Mouse (Mus musculus) erythroblast, adult 5-6 weeks (primary cell): ENCODE measurements around the gene Lrrc34. TPM values are rescaled to one million over a fixed set of nuclear protein-coding genes. Genes with fewer than 3 reads are reported as not detected.

Source experiments
- ATAC-seq: replicated peaks from 2 replicates; pipeline ENCODE4 v1.8.0; 2016; ENCODE audit warnings: moderate number of reproducible peaks, mild to moderate bottlenecking, moderate TSS enrichment, inconsistent platforms; ENCODE audit not compliant: poor library complexity, low FRiP score, severe bottlenecking
- total RNA-seq, 2 experiments: library from RNA; stranded (forward) in 1 of 2; stranded (reverse) in 1 of 2; fragments of 150-400 nt in 1 of 2; fragments of 200-764, 138-1000 nt in 1 of 2; gene quantifications; 2 replicates each; pipeline versions ENCODE4 v1.2.3 to v1.2.4; 2015 to 2017; ENCODE audit warnings: low replicate concordance in 2 of 2

The Lrrc34 gene
- total RNA-seq, 2 experiments from 2014 or later: not detected

DNA sequence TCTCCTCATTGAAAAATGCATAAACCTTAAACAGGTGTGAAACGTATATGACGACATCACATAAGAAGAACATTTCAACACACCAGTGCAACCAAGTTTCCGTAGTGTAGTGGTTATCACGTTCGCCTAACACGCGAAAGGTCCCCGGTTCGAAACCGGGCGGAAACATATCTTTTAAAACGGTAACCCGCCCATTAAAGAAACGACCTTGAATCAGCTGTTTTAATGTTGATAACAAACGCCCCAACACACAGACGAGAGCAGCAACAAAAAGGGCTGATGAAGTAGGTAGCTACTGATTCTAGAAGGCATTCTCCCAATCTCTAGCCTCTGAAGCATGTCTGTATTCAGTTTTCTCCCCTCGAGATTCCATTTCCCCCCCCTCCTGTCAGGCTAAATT, 46.5 kb downstream of the Lrrc34 start:
- ATAC-seq: peak; percentile 49

GRCm38 (mm10) chr3:30600717-30601116, 47.0 kb downstream of the Lrrc34 start:
- ATAC-seq: 0 out of 2 replicates have a peak, but pooled peaks have one; percentile 7

- peak; percentile 23; the same call in 1 of the 2 replicates for ATAC-seq
Observed at GRCm38 (mm10) chr3:30599711-30600545, 47.7 kb downstream of the Lrrc34 start, which contains the start of gene Actrt3. TSS of gene Actrt3 (minus strand) at chr3:30599939.

GRCm38 (mm10) chr3:30597271-30597670, 50.4 kb downstream of the Lrrc34 start:
- no peak for ATAC-seq

GRCm38 (mm10) chr3:30595111-30595832, 52.4 kb downstream of the Lrrc34 start:
- ATAC-seq: no peak

- no peak for ATAC-seq
Observed at GRCm38 (mm10) chr3:30593719-30594485, 53.8 kb downstream of the Lrrc34 start.

- ATAC-seq: peak; percentile 82
Observed at GRCm38 (mm10) chr3:30592418-30592853, 55.2 kb downstream of the Lrrc34 start.

DNA sequence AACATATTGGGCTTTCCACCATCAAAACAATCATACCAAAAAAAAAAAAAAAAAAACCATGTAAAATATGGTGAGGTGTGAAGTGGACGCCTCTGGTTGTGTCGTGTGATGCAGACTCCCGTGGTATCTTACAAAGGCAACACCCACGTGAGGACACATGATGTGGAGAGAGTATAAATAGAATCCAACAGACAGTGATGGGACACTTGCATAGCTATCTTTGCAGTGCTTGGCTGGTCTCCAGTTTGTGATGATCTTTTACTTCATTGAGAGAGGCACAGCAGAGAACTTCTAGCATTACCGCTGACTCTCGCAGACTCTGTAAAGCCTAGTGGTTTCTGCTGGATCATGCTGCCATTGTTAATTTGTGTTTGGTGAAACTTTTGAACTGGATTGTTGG, 58.8 kb downstream of the Lrrc34 start:
- ATAC-seq: no peak

Other genes with a start within 250 kb of the Lrrc34 start
- 0.58 and 1.0 TPM in 2 replicates for gene Mecom, start 99.9 kb downstream of the Lrrc34 start, total RNA-seq (2015; ENCODE audit: low replicate concordance)
- 0.84 TPM in 1 of 2 replicates, not detected in the other for gene Mecom, start 99.9 kb downstream of the Lrrc34 start, total RNA-seq (2017; ENCODE audit: low replicate concordance)
- gene Actrt3, start 47.9 kb downstream of the Lrrc34 start, total RNA-seq (2015; ENCODE audit: low replicate concordance): 1.3 TPM in 1 of 2 replicates, not detected in the other
- gene Actrt3, start 47.9 kb downstream of the Lrrc34 start, total RNA-seq (2017; ENCODE audit: low replicate concordance): not detected in 2 replicates
- gene Mynn, start 45.8 kb downstream of the Lrrc34 start, total RNA-seq (2015; ENCODE audit: low replicate concordance): 15.7 and 22.3 TPM in 2 replicates
- 37.1 and 41.4 TPM in 2 replicates for gene Mynn, start 45.8 kb downstream of the Lrrc34 start, total RNA-seq (2017; ENCODE audit: low replicate concordance)
- not detected in 2 replicates for gene Lrriq4, start 3.4 kb downstream of the Lrrc34 start, total RNA-seq (2015; ENCODE audit: low replicate concordance)
- gene Lrriq4, start 3.4 kb downstream of the Lrrc34 start, total RNA-seq (2017; ENCODE audit: low replicate concordance): not detected in 2 replicates
- gene Lrrc31, start 52.0 kb upstream of the Lrrc34 start, total RNA-seq (2015; ENCODE audit: low replicate concordance): not detected in 2 replicates
- 0.84 TPM in 1 of 2 replicates, not detected in the other for gene Lrrc31, start 52.0 kb upstream of the Lrrc34 start, total RNA-seq (2017; ENCODE audit: low replicate concordance)
- not detected in 2 replicates for gene Samd7, start 98.4 kb upstream of the Lrrc34 start, total RNA-seq (2015; ENCODE audit: low replicate concordance)
- gene Samd7, start 98.4 kb upstream of the Lrrc34 start, total RNA-seq (2017; ENCODE audit: low replicate concordance): 0.26 and 0.84 TPM in 2 replicates
- gene Sec62, start 145.0 kb upstream of the Lrrc34 start, total RNA-seq (2015; ENCODE audit: low replicate concordance): 219 and 226 TPM in 2 replicates
- 338 and 399 TPM in 2 replicates for gene Sec62, start 145.0 kb upstream of the Lrrc34 start, total RNA-seq (2017; ENCODE audit: low replicate concordance)
- gene Gpr160, start 208.1 kb upstream of the Lrrc34 start, total RNA-seq (2015; ENCODE audit: low replicate concordance): 16.5 and 35.3 TPM in 2 replicates
- 7.8 and 10.7 TPM in 2 replicates for gene Gpr160, start 208.1 kb upstream of the Lrrc34 start, total RNA-seq (2017; ENCODE audit: low replicate concordance)